9 mouse cellular contexts compared by ENCODE assay signal in the genomic region with DNA sequence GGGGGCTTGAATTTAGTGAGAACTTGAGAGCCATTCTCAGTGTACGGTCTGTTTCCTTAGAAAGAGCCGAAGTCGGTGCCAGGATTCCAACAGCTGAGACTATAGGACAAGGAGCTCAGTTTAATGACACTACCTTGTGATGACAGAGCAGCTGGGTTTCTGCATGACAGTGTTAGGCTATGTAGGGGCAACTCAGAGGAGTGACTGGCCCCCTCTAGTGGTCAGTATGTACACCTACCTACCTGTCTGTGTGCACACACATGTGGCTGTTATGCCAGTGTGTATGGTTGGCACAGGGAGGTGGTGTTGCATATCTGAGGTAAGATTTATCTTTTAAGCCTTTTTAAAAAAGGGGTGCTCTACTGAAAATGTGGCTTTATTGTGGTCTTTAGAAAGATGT. TPM values are rescaled to one million over a fixed set of nuclear protein-coding genes. Genes with fewer than 3 reads are reported as not detected.
A peak's percentile ranks its signal among the peaks of the same experiment; 100 is the strongest.
DNase-seq lines count a peak whose midpoint lies in the region; ATAC-seq and TF ChIP-seq lines count a peak whose summit lies in the region.
"Had no signal": no experiment of that assay in that cellular context is flagged by ENCODE, and none has a peak within 500 bp of the region (broad histone marks: within the 10 kb centered on the region; RNA-seq: fewer than 3 reads in every experiment).

No protein-coding gene starts in this region.

- no peak overlapping the region for H3K4me3 ChIP-seq in heart, adult 2 months
- no peak overlapping the region for H3K4me3 ChIP-seq in liver, embryonic 14.5 days (ENCODE audit: insufficient read depth in 1 of 2, low read depth in 2 of 2, low read length in 2 of 2)
- no peak overlapping the region for H3K4me3 ChIP-seq in thymus, adult 2 months (ENCODE audit: control insufficient read depth, insufficient read depth, low read length)
- H3K4me3 ChIP-seq: midbrain, embryonic 12.5 days had no signal

- DNase-seq in heart, adult 2 months = no peak
- no peak for DNase-seq in heart, adult 9 months (ENCODE audit: low spot score in 2 of 2)
- DNase-seq in ES-CJ7 (ENCODE audit: low read depth, low spot score) = peak; percentile 89
- peak; percentile 56 to 66 (median 64) for DNase-seq in liver, embryonic 14.5 days (ENCODE audit: low read depth in 3 of 3, low spot score in 3 of 3)
- peak; percentile 51 for DNase-seq in thymus, adult 2 months
- DNase-seq in right cerebral cortex, postnatal 14 days = no peak
- no peak for DNase-seq in layer of hippocampus, postnatal 14 days (ENCODE audit: low spot score in 2 of 2)

- no peak for TF ChIP-seq POLR2A in heart, adult 2 months (IDR thresholded peaks at IDR 0.05; ENCODE audit: insufficient read depth, low read depth, low read length)
- no peak for TF ChIP-seq POLR2A in thymus, adult 2 months (IDR thresholded peaks at IDR 0.05; ENCODE audit: control insufficient read depth, extremely low read depth, insufficient read depth, low read length, poor library complexity)

- no peaks in the 10 kb centered on the region for H3K4me1 ChIP-seq in heart, adult 2 months (ENCODE audit: control insufficient read depth, insufficient read depth, low read length)
- peaks cover 31 to 40% of the 10 kb centered on the region in 2 experiments for H3K4me1 ChIP-seq in liver, embryonic 14.5 days (replicated peaks; ENCODE audit: control insufficient read depth in 2 of 2, insufficient read depth in 2 of 2, low read length in 1 of 2)
- H3K4me1 ChIP-seq in thymus, adult 2 months (replicated peaks; ENCODE audit: control insufficient read depth, insufficient read depth, low read length) = no peaks in the 10 kb centered on the region
- H3K4me1 ChIP-seq: midbrain, embryonic 12.5 days had no signal

- intact Hi-C loops in heart, adult 2 months (cut with DNase I) = no loop called here

- H3K9me3 ChIP-seq in liver, embryonic 14.5 days (ENCODE audit: control insufficient read depth, low read length) = no peaks in the 10 kb centered on the region
- H3K9me3 ChIP-seq: midbrain, embryonic 12.5 days had no signal

- no peak for TF ChIP-seq EP300 in heart, adult 2 months (IDR thresholded peaks at IDR 0.05; ENCODE audit: insufficient read depth, low read depth, low read length)
- no peak for TF ChIP-seq EP300 in liver, embryonic 14.5 days (IDR thresholded peaks at IDR 0.05; ENCODE audit: low read depth)

- H3K79me2 ChIP-seq in heart, adult 2 months (replicated peaks; ENCODE audit: control insufficient read depth, insufficient read depth, low read length) = no peaks in the 10 kb centered on the region

- WGBS in heart, adult 2 months = 62% methylated on average over 3 of the region's 3 CpGs
- 80% methylated on average over 3 of the region's 3 CpGs for WGBS in liver, embryonic 14.5 days (ENCODE audit: insufficient replicate concordance)
- WGBS in thymus, adult 2 months = 93% methylated on average over 3 of the region's 3 CpGs

- peak; percentile 70 for TF ChIP-seq CTCF in heart, adult 2 months (IDR thresholded peaks at IDR 0.05)
- peak; percentile 95 for TF ChIP-seq CTCF in liver, embryonic 14.5 days (IDR thresholded peaks at IDR 0.05; ENCODE audit: low read depth)
- TF ChIP-seq CTCF in thymus, adult 2 months (IDR thresholded peaks at IDR 0.05; ENCODE audit: borderline replicate concordance, control insufficient read depth, extremely low read depth, insufficient read depth, low read length, poor library complexity) = no peak

- no peak overlapping the region for H3K9ac ChIP-seq in heart, adult 2 months (ENCODE audit: low read depth, low read length)
- no peak overlapping the region for H3K9ac ChIP-seq in liver, embryonic 14.5 days (replicated peaks)
- H3K9ac ChIP-seq: midbrain, embryonic 12.5 days had no signal

- H3K27ac ChIP-seq in heart, adult 2 months = no peak overlapping the region
- no peak overlapping the region for H3K27ac ChIP-seq in liver, embryonic 14.5 days
- no peak overlapping the region for H3K27ac ChIP-seq in thymus, adult 2 months (ENCODE audit: control insufficient read depth, insufficient read depth, low read length)
- H3K27ac ChIP-seq: midbrain, embryonic 12.5 days had no signal

- no peaks in the 10 kb centered on the region for H3K27me3 ChIP-seq in heart, adult 2 months (ENCODE audit: control insufficient read depth, insufficient read depth, low read length)
- H3K27me3 ChIP-seq in liver, embryonic 14.5 days (ENCODE audit: control insufficient read depth, insufficient read depth, low read length) = no peaks in the 10 kb centered on the region
- H3K27me3 ChIP-seq in thymus, adult 2 months (ENCODE audit: control insufficient read depth, insufficient read depth, low read length) = no peaks in the 10 kb centered on the region
- H3K27me3 ChIP-seq: midbrain, embryonic 12.5 days had no signal

- H3K36me3 ChIP-seq in heart, adult 2 months (ENCODE audit: control insufficient read depth, insufficient read depth, low read length) = no peaks in the 10 kb centered on the region
- H3K36me3 ChIP-seq in liver, embryonic 14.5 days (replicated peaks; ENCODE audit: control insufficient read depth, insufficient read depth, low read depth) = no peaks in the 10 kb centered on the region
- H3K36me3 ChIP-seq in thymus, adult 2 months (ENCODE audit: control insufficient read depth, insufficient read depth, low read length) = no peaks in the 10 kb centered on the region
- H3K36me3 ChIP-seq: midbrain, embryonic 12.5 days had no signal

- ATAC-seq in granulocyte monocyte progenitor cell, adult 5-6 weeks (replicated peaks; ENCODE audit: poor library complexity, severe bottlenecking) = peak; percentile 74
- ATAC-seq in liver, embryonic 14.5 days (ENCODE audit: insufficient read depth) = peak; percentile 67

- no peak overlapping the region for H3K4me2 ChIP-seq in liver, embryonic 14.5 days (ENCODE audit: low read depth)
- H3K4me2 ChIP-seq: midbrain, embryonic 12.5 days had no signal

RNA-seq across cellular contexts. Expression of a gene that starts 56.6 kb away (rescaled TPM):
- 10 to 100 TPM; 46.9 to 49.8 TPM for total RNA-seq in heart, adult 2 months (2021)
- 24.2 and 42.5 TPM in 2 replicates for polyA plus RNA-seq in heart, adult 2 months (2012; rRNA removed)
- not detected in 2 replicates for total RNA-seq in granulocyte monocyte progenitor cell, adult 5-6 weeks (2014; fragmentation: Nextera tagmentation)
- total RNA-seq in granulocyte monocyte progenitor cell, adult 5-6 weeks (2017) = 0.13 TPM in 1 of 2 replicates, not detected in the other
- 0.36 and 0.41 TPM in 2 replicates for polyA plus RNA-seq in liver, embryonic 14.5 days (2012; rRNA removed)
- 0.42 and 0.77 TPM in 2 replicates for polyA plus RNA-seq in liver, embryonic 14.5 days (2014; fragmentation: Nextera tagmentation; extraction: Ambion mirVana)
- polyA plus RNA-seq in thymus, adult 2 months (2012; rRNA removed) = 4.9 and 6.6 TPM in 2 replicates
- 10 to 100 TPM; 22.3 to 27.2 TPM for total RNA-seq in layer of hippocampus, postnatal 14 days (2021)

Comparison
In these comparisons a context has a peak if more than half of its experiments do, and no peak if none do; other contexts are left out.
1. DNase-seq: peak in ES-CJ7 (single experiment), liver, embryonic 14.5 days (3 of 3) and thymus, adult 2 months (single experiment); none in heart, adult 2 months (0 of 2), heart, adult 9 months (0 of 2), right cerebral cortex, postnatal 14 days (single experiment) and layer of hippocampus, postnatal 14 days (0 of 2).
2. RNA of a gene that starts 56.6 kb away (total RNA-seq): 46.9 to 49.8 TPM in heart, adult 2 months and 22.3 to 27.2 TPM in layer of hippocampus, postnatal 14 days; 0.13 TPM in granulocyte monocyte progenitor cell, adult 5-6 weeks; every median in the first group is over 10 times any median in the second.